Mouse (Mus musculus) adrenal gland, adult 2 months (tissue): ENCODE data around the gene Upk1b. TPM values are rescaled to one million over a fixed set of nuclear protein-coding genes. Genes with fewer than 3 reads are reported as not detected.

Experiments
- DNase-seq: peaks from one replicate; pipeline ENCODE4 v3.0.0; 2021
- polyA plus RNA-seq: library from polyadenylated mRNA; depleted of rRNA; stranded (reverse); fragments of >200 nt; gene quantifications from 2 replicates; pipeline ENCODE4 v1.2.3, GENCODE M21; 2012
- total RNA-seq, 2 experiments: library from RNA; stranded (reverse); gene quantifications; 2 replicates each; pipeline ENCODE4 v1.2.3; 2021

The Upk1b gene
- total and polyA plus RNA-seq, 3 experiments = 1.3 to 3.6 (median 1.8) TPM

DNA sequence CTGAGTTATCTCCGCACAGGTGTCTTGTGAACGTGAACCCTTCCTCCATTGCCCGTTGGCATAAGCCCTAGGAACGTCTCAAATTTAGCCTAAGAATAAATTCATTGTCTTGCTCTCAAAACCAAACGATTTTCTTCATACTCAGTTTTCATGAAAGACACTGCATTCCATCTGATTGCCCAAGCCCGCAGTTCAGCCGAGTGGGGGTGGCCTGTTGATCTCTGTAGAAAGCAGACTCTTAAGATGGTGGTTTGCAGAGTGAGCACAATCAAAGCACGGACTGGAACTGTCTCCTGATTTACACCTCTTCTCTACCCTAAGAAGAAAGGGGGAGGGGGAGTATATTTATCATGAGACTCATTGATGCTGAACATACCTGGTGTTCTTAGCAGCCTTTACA is 37.7 kb downstream of the Upk1b start:
- DNase-seq = no peak

DNA sequence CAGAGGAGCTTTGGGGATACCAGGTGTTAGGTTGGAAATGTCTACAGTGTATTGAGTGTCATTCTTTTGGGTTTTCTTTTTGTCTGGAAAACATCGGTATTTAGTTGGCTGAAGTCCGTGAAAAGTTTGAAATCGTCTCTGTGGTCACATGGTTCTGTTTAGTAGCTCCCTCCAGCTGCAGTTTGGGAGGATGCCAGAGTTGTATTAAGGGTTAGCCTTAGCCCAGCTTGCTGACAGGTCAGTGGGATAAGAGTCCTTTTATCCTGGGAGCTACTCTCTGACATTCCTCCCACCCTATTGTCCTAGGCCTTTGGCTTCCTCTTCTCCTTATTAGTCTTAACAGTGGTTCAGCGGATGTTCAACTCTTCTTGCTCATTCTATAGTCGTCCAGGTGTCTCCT is 38.2 kb downstream of the Upk1b start:
- DNase-seq = no peak

DNA sequence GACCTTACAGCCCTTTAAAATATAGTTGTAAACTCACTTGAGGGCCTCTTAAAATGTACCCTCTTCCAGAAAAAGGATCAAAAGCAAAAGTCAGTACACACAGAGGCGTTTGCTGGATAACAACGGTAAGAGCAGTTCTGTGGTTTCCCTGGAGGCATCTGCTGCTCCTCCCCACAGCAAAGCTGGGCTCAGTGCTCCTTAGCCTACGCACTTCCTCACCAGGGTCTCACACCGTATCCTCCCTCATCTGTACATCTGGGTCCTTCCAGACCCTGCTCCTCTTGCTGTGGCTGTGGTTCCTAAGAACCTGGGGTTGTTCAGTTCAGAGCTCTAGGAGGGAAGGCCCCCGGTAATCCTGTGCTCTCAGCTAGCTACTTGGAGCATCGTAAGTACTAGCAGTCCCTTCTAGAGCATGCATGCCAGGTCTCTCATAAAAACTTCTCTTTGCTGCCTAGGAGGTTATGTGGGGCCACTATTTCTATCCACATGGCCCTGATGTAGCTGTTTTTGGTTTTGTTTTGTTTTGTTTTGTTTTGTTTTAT is 39.2 kb downstream of the Upk1b start:
- no peak for DNase-seq

DNA sequence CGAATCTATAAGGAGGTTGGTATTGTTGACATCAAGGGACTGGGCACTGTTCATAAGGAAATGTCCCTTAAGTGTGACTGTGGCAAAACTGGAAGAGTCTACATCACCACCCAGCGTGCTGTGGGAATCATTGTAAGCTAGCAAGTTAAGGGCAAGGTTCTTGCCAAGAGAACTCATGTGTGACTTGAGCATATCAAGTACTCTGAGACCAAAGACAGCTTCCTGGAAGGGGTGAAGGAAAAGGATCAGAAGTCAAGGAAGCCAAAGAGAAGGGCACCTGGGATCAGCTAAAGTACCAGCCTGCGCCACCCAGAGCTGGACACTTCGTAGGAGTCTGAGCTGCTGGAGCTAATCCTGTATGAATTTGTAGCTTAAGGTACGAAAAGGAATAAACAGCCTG is 39.9 kb downstream of the Upk1b start:
- no peak for DNase-seq

DNA sequence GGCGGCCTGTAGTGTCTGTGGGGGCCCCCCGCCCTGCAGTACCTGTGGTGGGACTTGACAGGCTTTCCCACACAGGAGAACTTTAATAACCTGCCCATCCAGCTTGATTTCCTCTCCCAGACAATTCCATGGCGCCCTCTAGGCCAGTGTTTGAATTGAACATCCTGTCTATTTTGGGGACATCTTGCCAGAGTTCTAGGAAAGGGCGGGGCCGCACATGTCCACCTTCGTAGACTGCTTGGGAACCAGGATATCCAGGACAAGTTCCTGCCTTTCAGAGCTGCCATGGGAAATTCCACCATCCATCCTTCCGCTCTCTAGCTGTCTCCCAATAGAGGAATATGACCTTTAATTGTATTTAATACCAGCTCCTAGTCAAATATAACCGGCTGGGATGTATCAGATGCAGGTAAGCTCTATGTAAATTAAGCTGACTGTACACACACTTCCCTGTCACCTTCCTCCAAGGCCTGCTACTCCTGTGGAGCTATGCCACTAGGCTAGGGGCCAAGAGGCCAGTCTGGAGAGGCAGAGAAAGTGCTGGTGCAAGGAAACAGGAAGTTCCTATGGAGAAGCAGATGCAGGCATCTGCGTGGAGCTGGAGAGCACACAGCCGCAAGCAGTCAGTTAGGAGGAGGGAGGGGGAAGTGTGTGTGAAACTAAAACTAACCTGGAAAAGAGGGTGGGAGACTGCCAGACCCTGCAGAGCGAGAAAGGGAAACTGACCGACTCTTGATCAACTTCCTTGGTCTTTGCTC is 41.8 kb downstream of the Upk1b start:
- peak; percentile 39 for DNase-seq

DNA sequence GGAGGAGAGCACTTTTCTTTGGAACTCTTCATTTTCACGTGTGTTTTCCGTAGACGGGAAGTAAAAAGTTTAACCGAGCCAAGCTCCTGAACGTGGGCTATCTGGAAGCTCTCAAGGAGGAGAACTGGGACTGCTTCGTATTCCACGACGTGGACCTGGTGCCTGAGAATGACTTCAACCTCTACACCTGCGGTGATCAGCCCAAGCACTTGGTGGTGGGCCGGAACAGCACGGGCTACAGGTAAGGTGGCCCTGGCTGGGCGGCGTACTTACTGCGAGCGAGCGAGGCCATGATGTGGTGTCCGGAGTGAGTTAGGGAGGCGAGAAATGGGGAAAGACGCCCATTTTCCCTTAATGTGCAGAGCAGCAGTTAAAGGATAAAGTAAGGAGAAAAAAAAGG is 42.5 kb downstream of the Upk1b start:
- no peak for DNase-seq

DNA sequence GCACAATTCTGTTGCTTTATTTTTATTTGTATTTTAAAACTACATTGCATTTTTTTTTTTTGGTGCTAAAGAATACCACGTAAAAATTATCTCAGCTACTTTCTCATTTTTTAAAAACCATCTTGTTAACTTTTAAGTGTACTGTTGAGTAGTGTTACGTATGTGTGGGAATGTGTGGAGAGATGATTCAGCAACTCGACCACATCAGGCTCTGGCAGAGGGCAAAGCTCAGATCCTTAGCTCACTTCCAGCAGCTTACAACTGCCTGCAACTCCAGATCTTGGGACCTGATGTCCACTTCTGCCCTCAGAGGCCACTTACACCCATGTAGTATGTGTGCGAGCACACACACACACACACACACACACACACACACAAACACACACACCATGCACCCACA is 43.6 kb downstream of the Upk1b start:
- no peak for DNase-seq

DNA sequence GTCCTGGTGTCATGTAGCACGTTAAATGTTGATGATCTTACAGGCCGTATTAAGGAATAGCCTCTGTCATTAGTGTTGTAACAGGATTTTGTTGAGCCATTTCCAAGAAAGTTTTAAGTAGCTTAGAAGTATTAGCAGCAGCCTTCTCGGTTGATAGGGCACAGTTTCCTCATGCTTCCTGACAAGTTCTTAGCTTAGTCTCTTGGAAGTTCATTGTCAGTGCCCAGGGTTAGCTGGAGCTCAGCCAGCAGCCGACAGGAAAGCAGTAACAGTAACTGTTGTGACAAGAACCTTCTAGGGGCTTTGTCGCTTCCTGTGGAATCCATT is 44.0 kb downstream of the Upk1b start:
- DNase-seq = peak; percentile 37

DNA sequence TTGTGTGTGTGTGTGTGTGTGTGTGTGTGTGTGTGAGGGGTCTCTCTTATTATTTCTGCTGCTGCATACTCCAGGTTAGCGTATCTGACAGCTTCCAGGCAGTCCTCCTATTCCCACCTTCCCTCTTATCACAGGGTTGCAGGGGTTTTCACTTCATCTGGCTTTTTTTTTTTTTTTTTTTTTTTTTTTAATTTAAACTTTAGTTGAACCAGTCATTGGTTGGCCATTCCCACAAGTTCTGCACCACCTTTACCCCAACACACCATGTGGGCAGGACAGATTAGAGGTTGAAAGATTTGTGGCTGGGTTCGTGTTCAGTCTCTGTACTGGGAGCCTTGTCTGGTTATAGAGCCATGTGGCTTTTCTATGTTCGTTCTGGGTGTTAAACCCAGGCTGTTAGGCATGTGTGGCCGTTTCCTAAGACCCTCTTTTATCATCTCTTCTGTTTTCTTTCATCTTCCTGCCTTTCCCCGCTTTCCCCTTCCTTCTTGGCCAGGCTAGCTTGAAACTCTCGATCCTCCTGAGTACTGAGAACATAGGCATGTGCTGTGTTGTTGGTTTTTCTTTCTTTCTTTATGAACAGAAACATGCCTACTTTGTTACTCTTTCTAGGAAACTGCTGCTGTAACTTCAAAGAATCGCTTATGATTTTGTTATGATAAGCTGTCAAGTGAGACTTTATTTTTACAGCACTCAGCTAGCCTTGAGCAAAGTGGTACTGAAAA is 44.5 kb downstream of the Upk1b start:
- DNase-seq = no peak

DNA sequence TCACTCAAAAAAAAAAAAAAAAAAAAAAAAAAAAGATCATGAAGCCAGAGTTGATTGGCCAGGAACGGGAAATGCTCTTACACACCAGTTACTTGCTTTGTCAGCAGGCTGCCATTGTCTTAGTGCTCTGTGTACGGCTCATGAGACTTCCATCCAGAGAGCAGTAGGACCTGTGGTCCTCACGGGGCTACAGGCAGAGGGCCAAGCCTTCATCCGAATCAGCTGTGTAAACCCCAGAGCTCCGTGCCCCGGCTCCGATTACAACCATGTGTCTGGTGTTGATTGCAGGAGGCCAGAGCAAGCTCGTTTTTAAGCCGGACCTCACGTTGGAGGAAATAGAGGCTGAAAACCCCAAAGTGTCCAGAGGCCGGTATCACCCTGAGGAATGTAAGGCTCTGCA is 46.5 kb downstream of the Upk1b start:
- no peak for DNase-seq

DNA sequence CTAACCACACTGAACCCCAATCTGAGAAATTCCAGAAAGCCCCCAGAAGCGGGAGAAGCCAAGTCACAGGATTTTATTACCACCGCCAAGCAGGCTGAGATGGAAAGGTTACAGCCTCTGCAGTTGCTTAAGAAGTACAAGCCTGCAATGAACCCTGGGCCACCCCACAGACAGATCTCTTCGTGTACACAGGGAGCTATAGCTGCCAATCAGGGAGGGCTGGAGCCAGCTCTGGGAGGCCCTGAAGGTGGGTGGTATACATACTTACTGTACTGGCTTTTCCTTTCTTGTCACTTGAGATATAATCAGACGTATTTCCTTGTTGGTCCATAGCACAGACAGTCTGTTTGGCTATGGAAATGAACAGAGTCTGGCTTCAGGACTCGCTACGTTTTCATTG is 49.3 kb downstream of the Upk1b start:
- DNase-seq = no peak

DNA sequence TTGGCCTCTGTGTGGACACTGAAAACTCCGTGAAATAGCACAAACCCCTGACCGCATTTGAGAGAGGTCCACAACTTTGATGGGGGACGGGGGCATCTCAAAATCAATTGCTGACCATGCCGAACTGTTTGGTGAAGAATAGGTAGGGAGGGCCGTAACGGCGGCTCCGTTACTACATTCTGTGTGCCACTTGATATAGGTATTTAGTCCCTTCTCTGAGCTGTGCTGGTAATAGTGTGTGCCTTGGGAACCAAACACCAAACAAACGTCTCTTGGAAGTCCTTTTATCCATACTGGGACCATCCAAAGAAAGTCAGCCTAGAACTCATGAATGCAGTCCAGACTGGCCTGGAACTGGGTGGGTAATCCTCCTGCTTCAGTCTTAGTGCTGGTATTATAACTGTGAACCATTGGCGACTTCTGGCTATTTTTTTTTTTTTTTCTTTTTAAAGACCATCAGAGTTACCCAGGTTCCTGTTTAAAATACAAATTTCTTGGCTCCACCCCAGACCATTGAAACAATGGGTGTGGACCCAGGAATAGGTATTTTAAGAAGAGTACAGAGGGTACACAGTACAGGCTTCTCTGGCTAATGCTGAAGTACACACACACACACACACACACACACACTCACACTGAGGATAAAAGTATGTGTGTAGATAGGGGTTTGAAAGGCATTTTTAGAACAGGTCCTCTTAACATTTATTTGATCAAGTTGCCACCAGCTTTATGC is 56.0 kb downstream of the Upk1b start:
- no peak for DNase-seq

DNA sequence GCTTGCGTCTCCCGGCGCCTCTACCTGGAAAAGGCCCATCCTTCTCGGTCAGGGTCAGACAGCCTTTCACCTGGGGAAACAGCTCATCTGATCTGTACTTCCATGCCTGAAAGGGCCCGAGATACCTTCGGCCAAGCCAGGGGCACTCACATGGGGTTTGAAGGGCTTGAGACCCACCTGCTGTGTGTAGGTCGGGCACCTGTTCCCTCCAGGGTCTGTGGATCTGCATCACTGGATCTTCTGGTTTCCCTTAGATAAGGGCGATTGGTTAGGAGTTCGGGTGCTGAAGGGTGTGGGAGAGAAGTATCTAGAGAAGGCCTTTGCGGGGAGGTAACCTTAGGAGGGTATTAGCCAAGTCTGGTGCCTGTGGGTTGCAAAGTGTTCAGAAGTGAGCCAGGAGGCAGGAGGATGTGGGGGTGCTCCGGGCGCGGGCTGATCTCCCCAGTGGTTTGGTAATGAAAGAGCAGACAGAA is 57.4 kb downstream of the Upk1b start:
- DNase-seq = peak; percentile 53

DNA sequence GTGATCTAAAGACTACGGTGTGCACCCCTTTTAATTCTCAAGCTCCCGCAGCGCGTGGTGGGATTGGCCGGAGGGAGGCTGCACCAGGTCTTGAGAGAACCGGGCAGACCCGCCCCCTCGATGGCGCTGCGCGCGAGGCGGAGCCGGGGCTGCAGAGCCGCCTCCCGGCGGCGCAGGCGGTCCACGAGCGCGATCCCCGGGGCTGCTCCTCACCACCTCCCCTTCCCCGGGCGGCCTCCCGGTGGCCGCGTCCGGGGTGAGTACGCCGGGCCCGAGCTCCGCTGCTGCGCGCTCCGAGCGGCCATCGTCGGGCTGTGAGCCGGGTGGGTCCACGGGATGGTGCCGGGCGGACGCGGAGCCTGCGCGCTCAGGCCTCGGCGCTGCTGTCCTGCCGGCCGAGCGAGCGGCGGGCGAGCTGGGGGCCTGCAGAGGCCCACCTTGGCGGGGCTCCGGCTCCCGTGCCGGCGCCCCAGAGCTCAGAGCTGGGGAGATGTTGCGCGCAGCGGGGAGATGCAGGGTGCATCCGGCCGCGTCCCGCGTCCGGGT is 57.9 kb downstream of the Upk1b start, which contains the start of gene B4galt4:
Gene B4galt4, plus strand, starts transcription at position 152 of the 546 bp plus-strand sequence.
- peak; percentile 91 for DNase-seq

DNA sequence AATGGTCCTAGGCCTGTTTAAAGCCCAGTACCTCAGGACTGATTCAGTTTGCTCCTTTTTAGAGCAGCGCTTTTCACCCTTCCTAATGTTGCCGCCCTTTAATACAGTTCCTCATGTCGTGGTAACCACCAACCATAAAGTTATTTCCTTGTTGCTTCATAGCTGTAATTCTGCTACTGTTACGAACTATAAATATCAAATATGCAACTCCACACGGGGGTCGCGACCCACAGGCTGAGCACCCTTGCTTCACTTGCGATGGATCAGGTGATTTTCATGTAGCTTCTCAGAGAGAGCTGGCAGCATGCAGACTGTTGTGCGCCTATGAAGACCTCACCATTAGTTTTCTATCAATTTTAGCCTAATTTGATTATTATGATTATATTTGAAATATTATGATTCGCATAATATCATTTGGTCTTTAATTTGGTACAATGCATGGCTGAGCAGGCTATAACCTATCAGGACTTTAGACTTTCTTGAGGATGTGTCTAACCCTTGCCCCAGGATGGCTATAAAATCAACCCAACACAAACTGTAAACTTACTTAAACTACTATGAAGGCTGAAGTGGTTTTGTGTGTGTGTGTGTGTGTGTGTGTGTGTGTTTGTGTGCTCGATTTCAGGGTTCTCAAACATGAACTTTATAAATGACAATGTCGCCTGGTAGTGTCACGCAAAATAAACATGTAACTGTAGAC is 58.8 kb downstream of the Upk1b start:
- DNase-seq = no peak

DNA sequence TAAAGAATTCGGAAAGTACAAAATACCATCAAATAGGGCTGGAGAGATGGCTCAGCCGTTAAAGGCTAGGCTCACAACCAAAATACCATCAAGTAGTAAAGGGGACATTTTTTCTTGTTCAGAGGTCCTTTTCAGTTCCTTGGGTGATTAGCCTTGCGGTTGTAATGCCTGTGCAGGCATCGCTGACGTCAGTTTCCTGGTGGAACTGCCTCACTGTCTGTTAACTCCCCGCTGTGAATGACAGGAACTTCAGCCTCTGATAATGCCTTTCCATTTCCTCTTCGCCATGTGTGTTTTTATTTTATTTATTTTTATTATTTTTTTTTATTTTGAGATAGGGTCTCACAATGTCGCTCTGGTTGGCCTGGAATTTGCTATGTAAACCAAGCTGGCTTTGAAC is 69.2 kb downstream of the Upk1b start:
- DNase-seq = no peak

DNA sequence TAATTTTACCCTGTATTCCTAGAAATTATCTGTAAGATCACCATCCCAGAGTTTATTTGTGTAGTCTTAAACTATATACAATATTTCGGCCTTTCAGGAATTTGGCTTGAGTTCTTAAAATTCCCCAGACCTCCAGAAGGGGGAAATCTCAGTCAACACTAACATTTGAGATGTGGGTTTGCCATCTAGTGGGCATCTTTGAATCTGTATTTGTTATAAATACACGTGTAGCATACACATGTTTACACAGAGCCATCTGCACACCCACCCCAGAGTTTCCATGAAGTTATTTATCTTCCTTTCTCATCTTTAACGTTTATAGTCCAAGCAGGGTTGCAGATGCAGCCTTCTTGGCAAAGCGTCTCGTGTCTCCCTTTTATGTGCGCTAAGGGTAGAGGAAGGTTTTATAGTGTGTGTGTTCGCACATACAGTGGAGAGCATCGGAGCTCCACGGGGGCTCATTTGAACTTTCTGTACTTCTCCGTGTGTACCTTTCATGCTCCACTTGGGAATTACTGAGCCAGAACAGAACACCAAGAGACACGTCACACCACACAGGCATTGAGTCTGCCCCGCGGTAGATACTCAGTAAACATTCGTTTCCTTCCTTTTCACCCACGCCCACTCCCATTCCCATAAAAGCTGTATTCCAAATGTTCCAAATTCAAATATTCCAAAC is 70.4 kb downstream of the Upk1b start:
- no peak for DNase-seq

DNA sequence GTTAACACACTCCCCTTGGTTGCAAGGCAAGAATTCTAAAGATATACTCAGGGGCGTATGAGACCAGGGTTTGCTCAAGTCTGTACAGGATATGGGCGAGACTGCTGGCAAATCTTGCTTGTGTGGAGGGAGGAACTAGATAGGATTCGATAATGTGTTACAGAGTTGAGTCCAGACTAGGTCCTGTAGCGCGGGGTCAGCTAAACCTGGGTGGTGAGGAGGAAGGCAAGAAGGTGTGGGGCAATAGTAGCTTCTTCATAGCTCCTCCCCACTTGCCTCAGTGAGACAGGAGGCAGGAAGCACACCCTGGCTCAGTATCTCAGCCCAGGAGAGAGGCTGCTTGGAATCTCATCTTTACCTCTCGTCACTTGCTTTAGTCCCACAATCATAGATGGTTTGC is 71.0 kb downstream of the Upk1b start:
- no peak for DNase-seq

DNA sequence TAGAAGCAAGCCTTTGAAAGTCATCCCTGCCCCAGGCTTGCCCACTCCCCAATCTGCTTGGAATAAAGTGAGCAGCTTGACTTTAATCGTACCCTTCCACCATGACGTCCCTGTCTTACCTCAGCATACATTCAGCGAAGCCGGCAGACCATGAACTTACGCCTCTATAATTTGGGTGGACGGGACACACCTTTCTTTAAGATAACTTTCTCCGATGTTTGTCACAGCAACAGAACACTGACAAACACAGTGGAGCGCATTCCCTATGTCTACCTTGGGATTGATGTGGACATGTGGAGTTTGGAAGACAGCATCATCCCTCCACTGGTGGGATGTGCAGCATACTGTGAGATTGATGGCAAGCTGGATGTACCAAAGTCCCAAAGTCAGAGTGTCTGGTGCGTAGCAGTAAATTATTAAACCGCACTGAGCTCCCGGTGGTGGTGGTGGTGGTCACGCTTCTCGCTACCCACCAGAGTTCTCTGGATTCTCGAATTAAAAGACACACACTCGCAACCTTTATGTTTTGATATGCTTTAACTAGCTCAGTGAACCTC is 71.5 kb downstream of the Upk1b start:
- DNase-seq = no peak

DNA sequence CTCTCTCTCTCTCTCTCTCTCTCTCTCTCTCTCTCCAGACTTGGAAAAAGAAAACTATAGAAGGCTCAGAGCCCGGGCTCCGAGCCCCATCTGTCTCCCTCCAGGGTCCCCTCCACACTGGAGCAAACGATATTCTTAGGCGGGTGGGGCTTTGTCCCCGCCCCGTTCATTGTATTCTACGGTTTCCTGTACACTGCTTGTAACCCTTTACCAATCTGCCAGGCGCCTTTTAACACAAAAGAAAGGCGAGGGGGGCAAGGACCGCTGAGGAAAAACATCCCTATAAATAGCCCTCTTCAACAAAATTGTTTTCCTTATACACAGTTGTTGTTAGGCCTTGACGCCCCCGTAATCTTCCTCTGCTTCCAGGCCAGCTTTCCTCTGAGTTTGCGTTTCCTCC is 75.2 kb downstream of the Upk1b start:
- DNase-seq = no peak

DNA sequence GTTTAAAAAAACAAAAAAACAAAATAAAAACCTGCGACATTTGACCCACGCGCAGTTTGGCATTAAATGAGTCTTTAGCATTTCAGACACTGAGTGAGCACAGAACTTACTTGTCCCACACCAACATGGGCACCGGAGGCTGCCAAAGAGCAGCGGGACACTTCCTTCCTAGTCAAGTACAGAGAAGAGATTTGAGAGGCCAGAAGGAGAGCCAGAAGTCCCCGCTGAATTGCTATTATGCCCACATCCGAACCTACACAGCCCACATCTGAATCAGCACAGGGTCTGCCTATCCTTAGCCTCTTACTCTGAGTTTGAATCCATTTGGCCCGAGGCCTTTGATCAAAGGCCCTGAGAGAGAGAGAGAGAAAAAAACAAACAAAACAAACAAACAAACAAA is 75.9 kb downstream of the Upk1b start:
- DNase-seq = no peak
